Mouse (Mus musculus) embryonic facial prominence, embryonic 10.5 days (tissue): Measurements from ENCODE around the gene Fgfr2. TPM values are rescaled to one million over a fixed set of nuclear protein-coding genes. Genes with fewer than 3 reads are reported as not detected.
A peak's percentile ranks its signal among the peaks of the same experiment; 100 is the strongest.

Experiments
- DNase-seq: peaks from one replicate; pipeline ENCODE4 v3.0.0-alpha.2; 2017; ENCODE audit warnings: low spot score
- H3K27ac ChIP-seq: fragments of 300-500 bp; sonication (generic); replicated peaks from 2 replicates; pipeline ENCODE4 v1.5.1; 2016; ENCODE audit warnings: mild to moderate bottlenecking
- H3K27me3 ChIP-seq: fragments of 300-500 bp; sonication (generic); replicated peaks from 2 replicates; pipeline ENCODE4 v1.6.1; 2016; ENCODE audit warnings: low read depth, mild to moderate bottlenecking; ENCODE audit not compliant: poor library complexity, severe bottlenecking
- H3K36me3 ChIP-seq: fragments of 300-500 bp; sonication (generic); replicated peaks from 2 replicates; pipeline ENCODE4 v1.6.1; 2016; ENCODE audit warnings: mild to moderate bottlenecking, moderate library complexity
- H3K4me1 ChIP-seq: fragments of 300-500 bp; sonication (generic); 2 replicates; pipeline ENCODE4 v1.6.1; 2016
- H3K4me3 ChIP-seq: fragments of 300-500 bp; sonication (generic); 2 replicates; pipeline ENCODE4 v1.5.1; 2016; ENCODE audit warnings: mild to moderate bottlenecking, moderate library complexity
- H3K9me3 ChIP-seq: fragments of 300-500 bp; sonication (generic); 2 replicates; pipeline ENCODE4 v1.6.1; 2016; ENCODE audit warnings: mild to moderate bottlenecking
- WGBS: fragments of 180-500 bp; shearing (Covaris S2); methylation state at CpG from one replicate; pipeline ENCODE4 v1.1.7; 2016; 5-methylcytosine and 5-hydroxymethylcytosine counted together
- polyA plus RNA-seq: library from polyadenylated mRNA; unstranded; fragments of >200 nt; fragmentation: Nextera tagmentation; extraction: Ambion mirVana; gene quantifications from 2 replicates; pipeline ENCODE4 v1.2.1, GENCODE M21; 2016

The Fgfr2 gene
- polyA plus RNA-seq, 1 experiment from 2014 or later = 74.3 TPM

DNA sequence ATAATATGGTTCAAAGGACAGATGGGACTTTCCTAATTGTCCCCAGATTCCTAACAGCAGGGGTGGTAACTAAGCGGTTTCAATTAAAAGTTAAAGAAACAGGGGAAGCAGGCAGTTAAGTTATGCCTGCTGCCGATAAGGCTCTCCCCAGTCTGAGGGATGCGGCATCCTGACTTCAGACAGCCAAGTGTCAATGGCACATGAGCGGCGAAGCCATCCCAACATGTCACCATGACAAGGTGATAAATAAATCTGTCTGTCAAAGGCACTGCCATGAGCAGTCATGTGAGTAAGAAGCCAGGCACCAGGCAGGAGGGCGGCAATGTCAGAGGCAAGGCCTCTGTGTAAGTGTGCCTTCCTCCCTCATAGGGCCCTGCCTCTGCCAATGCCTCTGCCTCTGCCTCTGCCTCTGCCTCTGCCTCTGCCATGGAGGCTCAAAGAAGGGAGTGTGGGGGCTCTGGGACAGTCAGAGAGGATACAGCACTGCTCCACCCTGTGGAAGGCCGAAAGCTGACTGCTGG lies 55.8 kb downstream of the Fgfr2 start:
- no peaks in the 10 kb centered on the region for H3K27me3 ChIP-seq
- H3K9me3 ChIP-seq = no peaks in the 10 kb centered on the region
- peaks cover 47% of the 10 kb centered on the region for H3K4me1 ChIP-seq
- WGBS = 67% methylated on average over 7 of the region's 7 CpGs
- H3K4me3 ChIP-seq = no peak overlapping the region
- peaks cover 92% of the 10 kb centered on the region for H3K36me3 ChIP-seq
- H3K27ac ChIP-seq = peak overlapping the region; percentile 49; the same call in 1 of the 2 replicates
- DNase-seq = no peak

DNA sequence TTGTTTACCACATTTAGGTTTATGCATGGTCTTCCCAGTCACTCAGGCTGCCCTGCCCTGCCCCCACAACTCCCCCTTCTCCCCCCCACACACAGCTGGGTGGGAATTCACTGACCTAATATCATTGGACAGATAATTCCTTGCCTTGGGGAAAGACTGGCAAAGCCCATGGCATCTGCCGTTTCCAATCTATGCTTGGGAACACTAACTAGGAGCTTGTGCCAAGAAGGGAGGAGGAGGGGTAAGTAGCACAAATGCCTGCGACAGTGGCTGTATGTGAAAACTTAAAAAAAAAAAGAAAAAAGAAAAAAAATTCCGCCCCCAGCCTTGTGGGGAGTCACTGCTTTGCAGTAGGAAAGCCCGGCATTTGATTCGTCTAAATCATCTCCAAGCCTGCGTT lies 56.4 kb downstream of the Fgfr2 start:
- DNase-seq = no peak
- Histone ChIP-seq H3K4me3 (no peak overlapping the region), H3K27me3 (no peaks in the 10 kb centered on the region), H3K4me1 (peaks cover 41% of the 10 kb centered on the region), H3K27ac (no peak overlapping the region), H3K36me3 (peaks cover 91% of the 10 kb centered on the region), H3K9me3 (no peaks in the 10 kb centered on the region)
- 65% methylated on average over 6 of the region's 6 CpGs for WGBS

DNA sequence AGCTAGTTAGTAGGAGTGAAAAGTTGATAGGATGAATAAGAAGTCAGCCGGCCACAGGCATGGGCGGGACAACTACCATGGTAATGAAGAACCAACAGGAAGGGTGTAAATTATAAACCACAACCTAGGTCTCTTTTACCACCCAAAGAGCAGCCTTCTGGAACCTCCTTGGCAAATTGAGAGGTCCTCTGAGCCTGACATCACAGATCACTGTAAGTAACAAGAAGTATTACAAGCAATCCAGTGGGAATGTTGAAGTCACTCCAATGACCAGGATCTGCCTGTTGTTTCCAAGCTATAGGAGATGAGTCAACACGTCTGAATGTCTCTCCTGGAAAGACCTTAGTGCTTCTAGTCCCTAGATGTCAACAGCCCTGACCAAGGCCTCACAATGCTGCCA lies 61.1 kb downstream of the Fgfr2 start:
- no peak for DNase-seq
- Histone ChIP-seq H3K4me3 (no peak overlapping the region), H3K27me3 (no peaks in the 10 kb centered on the region), H3K27ac (no peak overlapping the region), H3K36me3 (peaks cover 85% of the 10 kb centered on the region), H3K4me1 (peaks cover 41% of the 10 kb centered on the region), H3K9me3 (no peaks in the 10 kb centered on the region)
- 92% methylated on average over 3 of the region's 3 CpGs for WGBS

DNA sequence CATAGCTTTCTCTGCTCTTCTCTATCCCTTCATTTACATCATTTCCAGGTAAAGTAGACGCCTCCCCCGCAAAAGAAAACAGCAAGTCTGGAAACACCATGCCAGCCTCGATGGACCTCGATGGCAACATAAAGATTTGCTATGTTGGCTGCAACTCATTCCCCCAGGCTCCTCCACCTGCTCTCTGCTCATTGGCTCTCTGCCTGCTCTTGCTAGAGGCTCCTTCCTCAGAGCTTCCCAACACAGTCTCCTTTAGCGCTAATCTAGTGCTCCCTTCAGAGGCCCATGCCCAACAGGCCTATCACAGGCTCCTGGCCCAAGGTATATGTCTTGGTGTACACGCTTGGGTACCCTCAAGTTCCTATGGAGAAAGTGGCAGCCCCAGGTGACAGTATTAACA lies 63.0 kb downstream of the Fgfr2 start:
- Histone ChIP-seq H3K4me1 (peaks cover 35% of the 10 kb centered on the region), H3K9me3 (no peaks in the 10 kb centered on the region), H3K4me3 (no peak overlapping the region), H3K27me3 (no peaks in the 10 kb centered on the region), H3K27ac (no peak overlapping the region), H3K36me3 (peaks cover 86% of the 10 kb centered on the region)
- 93% methylated on average over 6 of the region's 6 CpGs for WGBS
- no peak for DNase-seq

DNA sequence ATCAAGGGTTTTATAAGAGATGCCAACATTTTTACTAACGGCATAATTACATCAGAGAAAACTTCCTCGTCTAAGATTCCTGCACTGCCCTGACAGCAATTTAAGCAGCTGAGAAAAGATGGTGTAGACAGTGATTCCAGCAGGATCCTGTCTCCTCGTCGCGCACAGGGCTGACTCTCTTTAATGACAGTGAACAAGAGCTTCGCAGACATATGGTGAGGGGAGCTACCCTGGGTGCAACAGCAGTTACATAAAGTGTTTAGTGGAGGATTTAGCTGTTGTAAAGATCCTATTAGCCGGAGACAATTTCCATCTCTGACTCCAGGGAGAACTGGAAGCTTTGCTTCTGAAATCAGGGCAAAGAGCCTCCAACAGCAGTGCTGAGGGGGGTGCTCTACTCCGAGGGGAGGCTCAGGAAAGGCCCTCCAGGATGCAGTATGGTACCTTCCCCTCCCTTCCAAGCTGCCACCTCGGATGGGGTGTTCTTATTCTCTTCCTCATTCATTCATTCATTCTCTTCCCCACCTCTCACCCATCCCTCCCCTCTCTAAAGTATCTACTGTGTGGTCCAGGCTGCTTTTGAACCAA lies 63.5 kb downstream of the Fgfr2 start:
- Histone ChIP-seq H3K9me3 (no peaks in the 10 kb centered on the region), H3K36me3 (peaks cover 86% of the 10 kb centered on the region), H3K4me1 (peaks cover 35% of the 10 kb centered on the region), H3K4me3 (no peak overlapping the region), H3K27ac (no peak overlapping the region), H3K27me3 (no peaks in the 10 kb centered on the region)
- 78% methylated on average over 9 of the region's 9 CpGs for WGBS
- DNase-seq = no peak

DNA sequence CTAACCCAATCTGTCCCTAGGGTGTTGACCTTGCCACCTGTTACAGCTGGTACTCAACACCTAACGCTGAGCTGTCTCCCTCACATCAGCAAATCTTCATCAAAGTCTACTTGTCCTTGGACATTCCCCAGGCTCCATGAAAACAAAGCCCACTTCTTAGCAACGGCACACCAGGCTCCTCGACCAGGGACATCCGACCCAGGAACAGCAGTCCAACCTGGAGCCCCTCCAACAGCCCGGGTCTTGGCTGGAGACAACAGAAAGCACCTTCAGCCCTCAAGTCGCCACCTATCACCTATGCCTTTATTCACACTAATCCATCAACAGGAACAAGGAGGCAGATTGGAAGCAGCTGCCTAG lies 64.0 kb downstream of the Fgfr2 start:
- no peaks in the 10 kb centered on the region for H3K27me3 ChIP-seq
- H3K27ac ChIP-seq = peak overlapping the region; percentile 40; the same call in 1 of the 2 replicates
- peaks cover 86% of the 10 kb centered on the region for H3K36me3 ChIP-seq
- peaks cover 35% of the 10 kb centered on the region for H3K4me1 ChIP-seq
- no peaks in the 10 kb centered on the region for H3K9me3 ChIP-seq
- no peak overlapping the region for H3K4me3 ChIP-seq
- 80% methylated on average over 6 of the region's 6 CpGs for WGBS
- no peak for DNase-seq

DNA sequence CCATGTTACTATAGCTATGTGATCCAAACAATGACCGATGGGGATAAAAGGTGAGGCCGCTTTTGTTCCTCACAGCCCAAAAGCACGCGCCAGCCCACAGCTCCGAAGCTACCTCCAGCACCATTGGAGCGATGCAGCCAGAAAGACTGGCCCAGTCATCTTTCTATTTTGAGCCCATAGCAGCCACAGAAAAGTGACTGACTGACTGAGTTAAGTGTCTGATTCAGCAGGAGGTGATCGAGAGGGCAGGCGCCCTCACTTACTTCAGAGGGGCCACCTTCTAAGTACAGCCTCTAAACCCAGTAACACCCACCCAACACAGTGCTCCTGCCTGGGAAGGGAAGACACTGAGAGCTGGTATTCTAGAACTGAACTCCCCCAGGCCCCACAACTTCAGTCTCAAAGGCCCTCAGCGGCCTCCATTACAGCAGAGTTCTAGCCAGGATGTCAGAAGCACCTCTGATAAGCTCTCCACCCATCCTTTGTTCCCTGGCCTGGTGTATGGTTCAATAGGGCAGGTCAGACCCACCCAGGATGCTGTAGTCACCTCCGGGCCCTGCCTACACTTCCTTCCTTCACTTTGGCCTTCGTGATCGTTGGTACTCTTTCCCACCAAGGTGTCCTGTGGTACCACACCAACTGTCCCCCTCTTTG lies 64.5 kb downstream of the Fgfr2 start:
- peaks cover 38% of the 10 kb centered on the region for H3K4me1 ChIP-seq
- H3K27ac ChIP-seq = peak overlapping the region; percentile 40; the same call in 1 of the 2 replicates
- H3K4me3 ChIP-seq = no peak overlapping the region
- H3K27me3 ChIP-seq = no peaks in the 10 kb centered on the region
- WGBS = 94% methylated on average over 12 of the region's 12 CpGs
- peaks cover 86% of the 10 kb centered on the region for H3K36me3 ChIP-seq
- DNase-seq = no peak
- H3K9me3 ChIP-seq = no peaks in the 10 kb centered on the region

DNA sequence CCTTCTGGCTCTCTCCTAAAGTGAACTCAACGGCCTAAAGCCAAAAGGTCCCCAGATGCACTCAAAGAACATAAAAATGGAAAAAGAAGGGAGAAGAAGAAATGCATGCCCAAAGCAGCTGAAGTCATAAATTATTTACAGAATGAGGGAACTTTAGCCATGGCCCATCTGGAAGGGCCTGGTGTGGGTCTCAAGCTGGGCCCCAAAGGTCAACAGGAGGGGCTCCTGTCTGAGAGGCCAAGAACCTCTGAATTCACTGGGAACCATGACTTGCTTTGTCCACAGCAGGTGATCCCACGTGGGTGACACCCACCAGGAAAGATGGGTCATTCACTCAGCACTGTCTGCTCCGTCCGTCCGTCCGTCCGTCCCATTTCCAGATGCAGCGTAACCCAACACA lies 66.2 kb downstream of the Fgfr2 start:
- H3K4me1 ChIP-seq = peaks cover 38% of the 10 kb centered on the region
- H3K9me3 ChIP-seq = no peaks in the 10 kb centered on the region
- no peak overlapping the region for H3K4me3 ChIP-seq
- no peak overlapping the region for H3K27ac ChIP-seq
- H3K27me3 ChIP-seq = no peaks in the 10 kb centered on the region
- H3K36me3 ChIP-seq = peaks cover 92% of the 10 kb centered on the region
- DNase-seq = no peak
- 94% methylated on average over 8 of the region's 8 CpGs for WGBS

DNA sequence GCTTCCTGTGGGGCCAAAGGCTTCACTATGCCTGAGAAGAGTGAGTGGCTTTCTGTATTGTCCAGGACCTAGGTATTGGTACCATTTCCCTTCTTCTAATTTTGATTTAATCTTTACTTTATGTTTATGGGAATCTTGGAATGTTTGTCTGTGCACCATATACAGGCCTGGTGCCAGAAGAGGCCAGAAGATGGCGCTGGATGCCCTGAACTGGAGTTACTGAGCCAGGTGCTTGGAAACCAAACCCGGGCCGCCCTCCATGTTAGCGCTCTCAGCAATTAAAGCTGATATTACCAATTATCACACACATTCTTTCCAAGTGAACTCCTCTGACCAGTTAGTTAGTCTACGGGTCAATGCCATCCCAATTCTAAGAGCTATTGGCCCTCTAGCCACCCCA lies 68.7 kb downstream of the Fgfr2 start:
- H3K27ac ChIP-seq = no peak overlapping the region
- 88% methylated on average over 5 of the region's 5 CpGs for WGBS
- no peaks in the 10 kb centered on the region for H3K27me3 ChIP-seq
- H3K9me3 ChIP-seq = no peaks in the 10 kb centered on the region
- peaks cover 27% of the 10 kb centered on the region for H3K4me1 ChIP-seq
- peaks cover 91% of the 10 kb centered on the region for H3K36me3 ChIP-seq
- H3K4me3 ChIP-seq = no peak overlapping the region
- DNase-seq = no peak

DNA sequence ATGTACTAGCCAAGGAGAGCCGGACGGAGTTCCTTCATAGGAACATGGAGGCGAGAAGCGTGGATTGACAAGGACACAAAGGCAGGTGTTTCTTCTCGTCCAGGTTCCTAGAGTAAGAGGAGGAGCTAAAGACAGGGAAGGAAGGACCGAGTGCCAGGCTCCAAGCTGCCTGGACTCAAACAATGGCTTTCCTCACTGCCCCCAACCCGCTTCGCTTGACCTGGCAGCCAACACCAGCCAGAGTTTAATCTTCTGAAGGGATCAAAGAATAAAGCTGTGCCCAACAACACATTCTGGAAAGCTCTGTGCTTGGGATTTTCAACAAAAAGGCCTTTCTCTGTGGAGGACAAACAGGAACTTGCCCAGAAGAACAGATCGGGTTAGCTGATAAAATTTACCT lies 69.4 kb downstream of the Fgfr2 start:
- H3K36me3 ChIP-seq = peaks cover 87% of the 10 kb centered on the region
- WGBS = 79% methylated on average over 9 of the region's 9 CpGs

DNA sequence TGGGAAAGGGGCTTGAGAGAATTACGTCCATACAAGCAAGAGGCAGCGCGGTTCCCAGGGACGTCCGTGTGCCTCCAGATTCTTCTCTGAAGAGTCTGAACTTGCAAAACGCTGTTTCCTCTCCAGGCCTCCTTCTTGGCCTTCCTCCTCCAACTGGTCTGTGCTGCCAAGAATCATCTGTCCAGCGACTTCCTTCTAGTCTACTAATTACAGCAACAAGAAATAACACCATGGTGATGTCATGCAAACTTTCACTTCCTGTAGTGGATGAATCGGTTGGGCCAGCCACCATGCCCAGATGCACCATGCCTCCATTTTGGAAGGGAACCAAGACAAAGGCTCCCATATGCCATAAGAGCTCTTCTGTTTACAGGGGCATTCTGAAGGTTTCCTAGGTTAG lies 70.3 kb downstream of the Fgfr2 start:
- 88% methylated on average over 8 of the region's 8 CpGs for WGBS
- H3K4me1 ChIP-seq = peaks cover 23% of the 10 kb centered on the region
- H3K4me3 ChIP-seq = no peak overlapping the region
- H3K9me3 ChIP-seq = no peaks in the 10 kb centered on the region
- no peak overlapping the region for H3K27ac ChIP-seq
- no peak for DNase-seq
- no peaks in the 10 kb centered on the region for H3K27me3 ChIP-seq
- peaks cover 82% of the 10 kb centered on the region for H3K36me3 ChIP-seq

More for the DNA sequence above, 69.4 kb downstream of the Fgfr2 start:
- no peaks in the 10 kb centered on the region for H3K27me3 ChIP-seq
- no peak for DNase-seq
- no peak overlapping the region for H3K4me3 ChIP-seq
- peaks cover 23% of the 10 kb centered on the region for H3K4me1 ChIP-seq
- H3K27ac ChIP-seq = no peak overlapping the region
- H3K9me3 ChIP-seq = no peaks in the 10 kb centered on the region

DNA sequence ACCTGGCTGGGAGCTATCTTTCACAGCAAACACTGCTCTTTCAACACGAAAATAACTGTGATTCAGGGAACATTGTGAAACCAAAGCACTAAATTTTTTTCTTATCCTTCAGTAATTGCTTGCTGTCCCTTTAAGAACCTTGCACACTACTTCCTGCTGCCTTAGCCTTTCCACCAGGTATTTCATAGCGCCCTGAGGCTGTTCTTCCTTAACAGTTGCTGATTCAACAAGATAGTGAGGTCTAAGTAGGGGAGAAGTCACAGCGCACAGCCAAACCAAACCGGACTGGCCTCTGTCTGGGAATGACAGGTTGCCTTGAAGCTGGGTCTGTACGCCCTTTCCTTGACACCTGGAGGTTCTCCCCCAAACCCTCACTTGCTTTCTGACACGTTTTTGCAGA lies 72.5 kb downstream of the Fgfr2 start:
- Histone ChIP-seq H3K27ac (no peak overlapping the region), H3K4me1 (peaks cover 28% of the 10 kb centered on the region), H3K4me3 (no peak overlapping the region), H3K27me3 (no peaks in the 10 kb centered on the region), H3K9me3 (no peaks in the 10 kb centered on the region), H3K36me3 (peaks cover 77% of the 10 kb centered on the region)
- DNase-seq = no peak
- WGBS = 78% methylated on average over 6 of the region's 6 CpGs

DNA sequence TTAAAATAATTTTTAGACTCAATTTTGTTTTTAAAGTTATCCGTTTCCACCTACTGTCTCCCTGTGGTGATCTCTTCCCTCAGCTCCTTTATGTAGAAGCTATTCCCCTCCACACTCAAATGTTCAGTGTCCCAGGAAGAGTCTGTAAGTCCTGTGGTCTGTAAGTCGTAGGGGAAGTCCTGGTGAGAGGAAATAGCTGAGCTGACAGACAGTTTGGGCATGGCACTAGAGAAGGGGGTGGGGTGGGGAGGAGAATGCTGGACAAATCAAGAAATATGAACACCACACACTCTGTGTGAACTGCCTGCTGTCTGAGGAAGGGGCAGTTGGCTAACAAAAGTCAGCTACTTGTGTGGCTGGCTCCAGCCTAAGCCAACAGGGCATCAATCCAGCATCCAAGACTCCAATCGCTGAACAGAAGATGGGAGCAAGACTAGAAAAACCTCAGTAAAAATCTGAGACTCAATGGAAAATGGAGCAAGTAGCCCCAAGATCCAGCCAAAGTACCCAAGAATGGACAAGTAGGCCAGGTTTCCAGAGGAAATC lies 75.0 kb downstream of the Fgfr2 start:
- 77% methylated on average over 3 of the region's 3 CpGs for WGBS
- no peak for DNase-seq
- H3K4me3 ChIP-seq = no peak overlapping the region
- H3K27me3 ChIP-seq = no peaks in the 10 kb centered on the region
- no peak overlapping the region; the same call in 1 of the 2 replicates for H3K27ac ChIP-seq
- H3K36me3 ChIP-seq = peaks cover 76% of the 10 kb centered on the region
- H3K9me3 ChIP-seq = no peaks in the 10 kb centered on the region
- peaks cover 27% of the 10 kb centered on the region for H3K4me1 ChIP-seq
